Mouse (Mus musculus) left cerebral cortex, postnatal 25 days (tissue): ENCODE measurements at regions not wholly inside any gene's neighbourhood (a gene's known extent, or its start where the extent isn't known, plus 50 kb on each side); places are given as distances from the start of the nearest gene placed in this dataset.

Source experiments
- DNase-seq, 2 experiments: peaks; one replicate each; pipeline ENCODE4 v3.0.0; 2022; ENCODE audit warnings: low spot score in 2 of 2, mixed read lengths in 1 of 2
- intact Hi-C: fragments of 180-260 bp; cut with DNase I; formaldehyde crosslinking; loops from one replicate; pipeline ENCODE4 v1.15.1; 2025

DNA sequence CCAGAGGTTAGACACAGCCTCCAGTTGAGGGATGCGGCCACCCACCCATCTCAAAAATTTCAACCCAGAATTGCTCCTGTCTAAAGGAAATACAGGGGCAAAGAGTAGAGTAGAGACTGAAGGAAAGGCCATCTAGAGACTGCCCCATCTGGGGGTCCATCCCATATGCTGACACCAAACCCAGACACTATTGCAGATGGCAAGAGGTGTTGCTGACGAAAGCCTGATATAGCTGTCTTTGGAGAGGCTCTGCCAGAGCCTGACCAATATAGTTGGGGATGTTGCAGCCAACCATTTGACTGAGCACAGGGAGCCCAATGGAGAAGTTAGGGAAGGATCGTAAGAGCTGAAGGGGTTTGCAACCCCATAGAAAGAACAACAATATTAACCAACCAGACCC, 141.6 kb upstream of the Reg3b start:
- DNase-seq = no peak
- intact Hi-C loops = no loop called here

DNA sequence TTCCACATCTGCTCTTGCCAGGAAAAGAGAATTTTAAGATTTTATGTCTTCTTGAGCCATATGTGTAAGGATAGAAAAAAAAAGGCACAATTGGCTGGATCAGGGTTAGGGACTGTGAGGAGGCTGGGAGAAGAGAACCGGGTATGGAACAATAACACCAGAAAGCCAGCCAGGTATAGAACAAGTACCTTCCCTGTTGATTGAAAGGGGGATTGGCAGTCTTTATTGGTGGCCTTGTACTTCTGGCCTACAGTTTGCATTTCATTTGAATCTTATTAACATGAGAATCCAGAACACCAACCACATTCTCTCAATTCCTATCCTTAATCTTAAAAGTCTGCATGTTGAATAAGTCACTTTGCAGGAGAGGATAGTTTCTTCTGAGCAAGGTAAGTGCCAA, 126.1 kb upstream of the Reg3b start:
- intact Hi-C loops = no loop called here
- peak in 1 of 2 experiments; percentile 2 for DNase-seq

DNA sequence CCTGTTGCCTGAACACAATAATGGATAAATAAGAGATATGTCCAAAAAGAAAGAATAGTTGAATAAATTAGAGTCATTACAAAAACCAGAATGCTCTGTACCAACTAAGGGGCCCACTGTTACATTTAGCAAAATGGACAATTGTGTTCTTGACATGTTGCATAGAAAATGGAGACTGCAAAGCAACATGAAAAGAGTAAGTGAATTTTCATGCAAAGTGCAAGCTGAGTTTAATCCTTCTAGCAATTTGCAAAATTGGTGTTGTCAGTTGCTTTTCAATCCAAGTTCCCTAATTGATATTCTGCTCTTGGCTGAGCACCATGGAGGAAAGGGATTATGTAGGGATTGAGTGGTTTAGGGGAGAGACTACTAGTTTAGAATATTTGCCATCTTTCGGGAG, 125.4 kb upstream of the Reg3b start:
- intact Hi-C loops = no loop called here
- peak in 1 of 2 experiments; percentile 4 for DNase-seq

DNA sequence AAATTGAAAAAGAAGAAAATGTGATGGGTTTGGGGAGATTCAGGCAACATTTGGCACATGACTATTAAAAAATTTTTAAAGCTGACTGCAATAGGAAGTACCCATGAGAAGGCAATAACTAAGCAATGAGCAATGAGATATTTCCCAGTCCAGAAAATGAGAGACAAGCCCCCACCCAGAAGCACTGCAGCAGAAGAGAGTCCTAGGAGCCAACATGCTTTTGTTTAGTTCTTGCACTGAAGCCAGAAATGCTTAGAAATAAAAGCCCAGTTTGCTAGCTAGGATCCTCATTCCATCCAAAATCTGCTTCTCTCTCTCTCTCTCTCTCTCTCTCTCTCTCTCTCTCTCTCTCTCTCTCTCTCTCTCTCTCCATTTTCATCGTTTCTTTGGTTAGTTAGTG, 120.4 kb upstream of the Reg3b start:
- intact Hi-C loops = no loop called here
- DNase-seq = peak in 1 of 2 experiments; percentile 2

DNA sequence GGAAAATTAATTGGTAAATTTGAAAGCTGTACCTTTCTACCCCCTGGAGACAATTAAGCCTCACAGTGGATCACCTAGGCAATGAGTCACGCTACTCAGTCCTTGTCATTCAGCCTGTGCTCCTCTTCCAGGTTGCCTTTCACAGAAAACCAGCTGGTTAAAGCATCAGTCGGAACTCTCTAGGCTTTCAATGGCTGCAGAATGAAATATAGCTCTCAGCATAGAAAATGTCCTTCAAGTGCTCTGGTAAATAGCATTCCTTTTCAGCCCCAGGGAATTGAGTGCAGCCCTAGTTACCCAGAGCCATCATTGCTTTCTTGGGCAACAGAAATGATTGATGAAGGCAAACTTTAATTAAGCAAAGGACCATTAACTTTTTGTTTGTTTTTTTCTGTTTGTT, 119.9 kb upstream of the Reg3b start:
- intact Hi-C loops = no loop called here
- no peak for DNase-seq

DNA sequence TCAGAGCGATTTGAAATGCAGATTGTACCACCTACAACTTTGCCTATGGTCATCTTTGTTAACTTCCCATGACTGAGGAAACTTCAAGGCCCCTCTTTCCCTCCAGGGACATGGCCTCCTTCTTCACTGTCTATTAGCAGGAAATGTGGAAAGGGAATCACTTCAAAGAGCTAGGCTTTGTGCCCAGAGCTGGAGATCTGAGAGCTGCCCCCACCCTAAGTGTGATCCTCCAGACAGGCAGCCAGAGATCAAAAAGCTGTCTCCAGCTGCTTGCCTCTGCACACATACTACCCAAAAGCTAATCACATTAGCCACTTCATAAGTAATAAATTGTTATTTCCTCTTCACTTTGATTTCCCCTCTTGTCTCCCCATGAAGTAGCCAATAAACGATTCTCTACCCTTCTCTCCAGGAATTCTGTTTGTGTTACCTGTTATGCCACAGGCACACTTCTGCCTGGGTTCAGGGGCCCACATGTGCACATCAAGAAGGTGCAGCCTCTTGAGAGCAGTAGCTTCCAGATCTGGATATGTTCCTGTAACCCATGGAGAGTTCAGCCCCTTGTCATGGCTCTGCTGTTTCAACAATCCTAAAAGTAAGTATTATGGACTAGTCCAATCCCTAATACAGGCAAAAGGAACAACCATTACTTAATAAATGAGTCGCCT, 98.4 kb upstream of the Reg3b start:
- no peak for DNase-seq
- intact Hi-C loops = no loop called here

DNA sequence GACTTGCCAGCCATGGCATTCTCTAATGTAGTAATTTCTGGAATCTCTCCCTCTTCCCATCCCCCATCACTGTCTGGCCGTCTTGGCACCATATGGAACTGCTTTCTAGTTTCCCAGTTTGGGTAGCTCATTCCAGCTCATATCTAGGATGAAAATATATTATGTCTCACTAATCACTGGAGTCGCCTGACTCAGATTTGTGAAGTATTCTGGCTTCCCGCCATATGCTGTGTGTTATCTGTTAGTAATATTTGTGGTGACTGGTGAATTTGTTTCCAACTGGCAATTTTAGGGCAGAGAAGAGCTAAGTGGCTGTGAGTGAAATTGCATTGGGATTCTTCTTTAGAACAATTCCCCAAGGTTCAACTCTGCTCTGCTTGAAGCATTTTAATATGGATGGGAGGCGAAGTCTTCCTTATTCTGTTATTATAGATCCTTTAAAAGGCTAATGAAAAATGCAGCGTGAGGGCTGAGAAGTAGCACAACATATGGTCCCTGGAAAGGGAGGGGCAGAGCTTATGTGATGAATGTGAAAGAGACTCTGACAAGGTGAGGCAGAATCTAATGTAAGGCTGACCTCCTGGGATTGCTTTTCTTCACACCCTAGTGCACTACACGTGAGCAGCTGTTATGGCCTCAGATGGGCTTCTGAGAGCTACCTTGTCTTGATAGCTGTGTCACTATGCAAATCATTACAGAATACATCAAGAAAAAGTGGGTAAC, 92.3 kb upstream of the Reg3b start:
- intact Hi-C loops = no loop called here
- DNase-seq = peak in 1 of 2 experiments; percentile 7

DNA sequence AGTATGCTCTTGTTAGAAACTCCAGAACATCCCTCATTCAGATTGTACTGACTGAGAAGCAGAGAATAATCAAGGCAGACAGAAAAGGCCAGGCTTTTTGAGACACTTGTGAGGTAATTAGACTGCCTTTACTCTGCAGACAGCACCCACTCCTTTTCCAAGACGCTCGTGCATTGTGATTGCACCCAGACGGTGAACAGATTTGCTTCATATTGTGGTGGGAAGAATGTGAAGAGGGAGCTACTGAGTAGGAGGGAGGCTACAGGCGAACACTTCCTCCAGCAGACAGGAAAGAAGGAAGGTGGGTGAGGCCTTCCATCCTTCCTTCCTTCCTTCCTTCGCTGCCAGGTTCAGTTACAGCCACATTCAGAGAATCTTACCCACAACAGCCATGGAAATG, 89.9 kb upstream of the Reg3b start:
- intact Hi-C loops = loop anchor here (2.0 to 5.0 kb wide), 2 partner anchors 180 to 418 kb away; no protein-coding TSS in a partner anchor
- DNase-seq = peak; percentile 34 to 87

DNA sequence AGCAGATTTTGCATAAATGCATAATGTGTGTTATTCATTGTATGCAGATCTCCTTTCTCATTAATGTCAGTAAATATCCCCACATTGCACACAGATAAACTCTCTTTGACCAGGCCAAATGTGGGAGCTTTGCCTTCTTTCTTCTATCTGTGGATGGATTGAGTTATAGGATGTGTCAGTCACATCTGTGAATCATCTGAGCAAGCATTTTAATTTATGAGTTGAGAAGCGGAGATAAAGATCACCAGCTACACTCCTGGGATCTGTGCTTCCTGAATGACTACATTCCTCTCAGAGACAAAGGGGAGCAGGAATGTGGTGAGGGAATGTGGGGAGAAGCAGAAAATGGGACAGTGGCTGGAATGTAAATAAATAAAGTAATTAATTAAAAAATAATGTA, 75.8 kb upstream of the Reg3b start:
- intact Hi-C loops = no loop called here
- DNase-seq = no peak

DNA sequence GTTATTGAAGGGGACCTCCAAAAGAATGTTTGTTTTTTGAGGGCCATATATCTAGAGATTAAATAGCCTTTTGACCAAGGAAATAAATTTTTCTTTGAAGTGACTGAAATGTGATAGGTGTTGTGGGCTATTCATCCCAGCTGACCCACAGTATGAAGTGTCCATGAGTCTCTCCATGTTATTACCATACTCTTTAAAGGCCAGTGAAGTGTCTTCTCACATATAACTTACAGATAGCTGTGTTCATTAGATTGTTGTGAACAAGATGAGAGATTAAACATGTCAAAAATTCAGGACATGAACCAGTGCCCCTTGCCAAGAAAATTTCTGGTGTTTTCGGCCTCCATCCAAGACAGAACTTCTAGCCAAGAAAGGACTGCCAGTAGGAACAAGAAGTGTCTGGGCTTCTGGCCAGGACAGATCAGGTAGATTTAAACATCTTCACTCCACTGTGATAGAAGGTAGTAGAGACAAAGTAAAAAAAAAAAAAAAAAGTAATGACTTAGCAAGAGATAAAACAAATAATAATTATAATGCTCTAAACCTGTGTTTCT, 67.2 kb upstream of the Reg3b start:
- DNase-seq = no peak
- intact Hi-C loops = no loop called here
